Mouse (Mus musculus): Measurements from ENCODE around the gene Mex3a. TPM values are rescaled to one million over a fixed set of nuclear protein-coding genes. Genes with fewer than 3 reads are reported as not detected.
A peak's percentile ranks its signal among the peaks of the same experiment; 100 is the strongest.

Gene Mex3a
- polyA plus RNA-seq, 1 experiment, result 8.1 TPM

- H3K79me2 ChIP-seq (ENCODE audit: control insufficient read depth, insufficient read depth), result peaks cover 28% of the 10 kb centered on the region
- H3ac ChIP-seq (ENCODE audit: control insufficient read depth, insufficient read length), result no peak overlapping the region
- no peak overlapping the region for H3K4me2 ChIP-seq (ENCODE audit: low read depth)
- no peaks in the 10 kb centered on the region for H3K36me3 ChIP-seq (ENCODE audit: control insufficient read depth, insufficient read depth)
- TF ChIP-seq POLR2A (IDR thresholded peaks at IDR 0.05; ENCODE audit: insufficient read length, low read depth) (no peak), SRF (IDR thresholded peaks at IDR 0.05; ENCODE audit: control insufficient read depth, insufficient read length, low read depth) (no peak), E2F4 (IDR thresholded peaks at IDR 0.05; ENCODE audit: insufficient read depth) (no peak), POLR2AphosphoS2 (IDR thresholded peaks at IDR 0.05; ENCODE audit: insufficient read length, low read depth) (no peak)
- H3K4me3 ChIP-seq, result no peak overlapping the region
- no peaks in the 10 kb centered on the region for H3K27me3 ChIP-seq (ENCODE audit: control insufficient read depth, insufficient read depth, insufficient read length)
These were observed 27.1 kb upstream of the Mex3a start for GRCm38 (mm10) chr3:88505081-88505480.

GRCm38 (mm10) chr3:88505765-88506164 is 26.4 kb upstream of the Mex3a start:
- Histone ChIP-seq H3K27me3 (ENCODE audit: control insufficient read depth, insufficient read depth, insufficient read length) (no peaks in the 10 kb centered on the region), H3K36me3 (ENCODE audit: control insufficient read depth, insufficient read depth) (no peaks in the 10 kb centered on the region), H3K79me2 (ENCODE audit: control insufficient read depth, insufficient read depth) (peaks cover 22% of the 10 kb centered on the region), H3K4me3 (no peak overlapping the region), H3K4me2 (ENCODE audit: low read depth) (no peak overlapping the region), H3ac (ENCODE audit: control insufficient read depth, insufficient read length) (no peak overlapping the region)
- TF ChIP-seq POLR2AphosphoS2 (IDR thresholded peaks at IDR 0.05; ENCODE audit: insufficient read length, low read depth) (no peak), MYOG (IDR thresholded peaks at IDR 0.05; ENCODE audit: control insufficient read depth in 1 of 3, insufficient read depth in 1 of 3, insufficient read length in 2 of 3, low read depth in 2 of 3) (no peak), E2F4 (IDR thresholded peaks at IDR 0.05; ENCODE audit: insufficient read depth) (no peak), SRF (IDR thresholded peaks at IDR 0.05; ENCODE audit: control insufficient read depth, insufficient read length, low read depth) (no peak), REST (IDR thresholded peaks at IDR 0.05; ENCODE audit: insufficient read depth, insufficient read length) (no peak), TCF3 (IDR thresholded peaks at IDR 0.05; ENCODE audit: insufficient read length, low read depth) (no peak), POLR2A (IDR thresholded peaks at IDR 0.05; ENCODE audit: insufficient read length, low read depth) (no peak), TCF12 (IDR thresholded peaks at IDR 0.05; ENCODE audit: insufficient read depth, poor library complexity, severe bottlenecking) (no peak), MYOD1 (IDR thresholded peaks at IDR 0.05; ENCODE audit: control insufficient read depth in 1 of 3, insufficient read length in 2 of 3, low read depth in 2 of 3) (no peak), CEBPB (IDR thresholded peaks at IDR 0.05; ENCODE audit: insufficient read depth, poor library complexity, severe bottlenecking) (no peak), MAX (IDR thresholded peaks at IDR 0.05; ENCODE audit: low read depth) (no peak), USF1 (IDR thresholded peaks at IDR 0.05; ENCODE audit: low read depth) (no peak)

- H3K4me3 ChIP-seq, result peak overlapping the region; percentile 32
- H3K36me3 ChIP-seq (ENCODE audit: control insufficient read depth, insufficient read depth), result no peaks in the 10 kb centered on the region
- no peaks in the 10 kb centered on the region for H3K79me2 ChIP-seq (ENCODE audit: control insufficient read depth, insufficient read depth)
- peak overlapping the region; percentile 89 for H3K4me2 ChIP-seq (ENCODE audit: low read depth)
- H3ac ChIP-seq (ENCODE audit: control insufficient read depth, insufficient read length), result no peak overlapping the region
- no peaks in the 10 kb centered on the region for H3K27me3 ChIP-seq (ENCODE audit: control insufficient read depth, insufficient read depth, insufficient read length)
- TF ChIP-seq E2F4 (IDR thresholded peaks at IDR 0.05; ENCODE audit: insufficient read depth), result no peak
- TF ChIP-seq MYOG (IDR thresholded peaks at IDR 0.05; ENCODE audit: control insufficient read depth in 1 of 3, insufficient read depth in 1 of 3, insufficient read length in 2 of 3, low read depth in 2 of 3), result peak in 1 of 3 experiments; percentile 31
These were observed 22.9 kb upstream of the Mex3a start for GRCm38 (mm10) chr3:88509250-88509649.

- TF ChIP-seq TCF12 (IDR thresholded peaks at IDR 0.05; ENCODE audit: insufficient read depth, poor library complexity, severe bottlenecking), result no peak
- TF ChIP-seq TCF3 (IDR thresholded peaks at IDR 0.05; ENCODE audit: insufficient read length, low read depth), result no peak
- TF ChIP-seq REST (IDR thresholded peaks at IDR 0.05; ENCODE audit: insufficient read depth, insufficient read length), result no peak
- TF ChIP-seq MYOG (IDR thresholded peaks at IDR 0.05; ENCODE audit: control insufficient read depth in 1 of 3, insufficient read depth in 1 of 3, insufficient read length in 2 of 3, low read depth in 2 of 3), result peak in 1 of 3 experiments; percentile 63
- TF ChIP-seq MAX (IDR thresholded peaks at IDR 0.05; ENCODE audit: low read depth), result peak; percentile 22
- peak in 2 of 3 experiments; percentile 3 to 79 for TF ChIP-seq MYOD1 (IDR thresholded peaks at IDR 0.05; ENCODE audit: control insufficient read depth in 1 of 3, insufficient read length in 2 of 3, low read depth in 2 of 3)
- TF ChIP-seq USF1 (IDR thresholded peaks at IDR 0.05; ENCODE audit: low read depth), result no peak
- no peak for TF ChIP-seq E2F4 (IDR thresholded peaks at IDR 0.05; ENCODE audit: insufficient read depth)
- TF ChIP-seq CEBPB (IDR thresholded peaks at IDR 0.05; ENCODE audit: insufficient read depth, poor library complexity, severe bottlenecking), result no peak
- TF ChIP-seq SRF (IDR thresholded peaks at IDR 0.05; ENCODE audit: control insufficient read depth, insufficient read length, low read depth), result no peak
- TF ChIP-seq POLR2A (IDR thresholded peaks at IDR 0.05; ENCODE audit: insufficient read length, low read depth), result peak; percentile 76
- Histone ChIP-seq H3ac (ENCODE audit: control insufficient read depth, insufficient read length) (no peak within 1 kb of the TSS), H3K4me2 (ENCODE audit: low read depth) (peak within 1 kb of the TSS; percentile 89), H3K27me3 (ENCODE audit: control insufficient read depth, insufficient read depth, insufficient read length) (no peaks in the 10 kb centered on the region), H3K4me3 (peak within 1 kb of the TSS; percentile 32), H3K79me2 (ENCODE audit: control insufficient read depth, insufficient read depth) (no peaks in the 10 kb centered on the region), H3K36me3 (ENCODE audit: control insufficient read depth, insufficient read depth) (no peaks in the 10 kb centered on the region)
These were observed 22.3 kb upstream of the Mex3a start, which contains the start of gene Lmna for GRCm38 (mm10) chr3:88509692-88510420. Gene Lmna (minus strand): TSS chr3:88509956.

All from myocyte (in vitro differentiated cells).